Mouse (Mus musculus) stomach, embryonic 16.5 days (tissue): ENCODE measurements at regions not wholly inside any gene's neighbourhood (a gene's known extent, or its start where the extent isn't known, plus 50 kb on each side); places are given as distances from the start of the nearest gene placed in this dataset.

Source experiments
- ATAC-seq: fragments of 200-750 bp; cut with Nextera tagmentation; 2 replicates; pipeline ENCODE4 v1.8.0; 2017; ENCODE audit warnings: moderate number of reproducible peaks, moderate TSS enrichment; ENCODE audit not compliant: insufficient read depth, low FRiP score
- H3K27ac ChIP-seq: fragments of 300-500 bp; sonication (generic); 2 replicates; pipeline ENCODE4 v1.5.1; 2014; ENCODE audit warnings: low read length
- H3K27me3 ChIP-seq: fragments of 300-500 bp; sonication (generic); 2 replicates; pipeline ENCODE4 v1.6.1; 2014; ENCODE audit warnings: low read length, control low read depth, mixed read lengths; ENCODE audit not compliant: control insufficient read depth, insufficient read depth
- H3K36me3 ChIP-seq: fragments of 300-500 bp; sonication (generic); 2 replicates; pipeline ENCODE4 v1.6.1; 2014; ENCODE audit warnings: low read length; ENCODE audit not compliant: control insufficient read depth, insufficient read depth
- H3K4me1 ChIP-seq: fragments of 300-500 bp; sonication (generic); 2 replicates; pipeline ENCODE4 v1.6.1; 2014; ENCODE audit warnings: low read length, control low read depth, mixed read lengths; ENCODE audit not compliant: control insufficient read depth, insufficient read depth
- H3K4me2 ChIP-seq: fragments of 300-500 bp; sonication (generic); 2 replicates; pipeline ENCODE4 v1.6.1; 2014; ENCODE audit warnings: low read depth, low read length, mixed read lengths
- H3K4me3 ChIP-seq: fragments of 300-500 bp; sonication (generic); replicated peaks from 2 replicates; pipeline ENCODE4 v1.5.1; 2014; ENCODE audit warnings: mild to moderate bottlenecking, low read length
- H3K9ac ChIP-seq: fragments of 300-500 bp; sonication (generic); 2 replicates; pipeline ENCODE4 v1.6.1; 2014; ENCODE audit warnings: low read length
- H3K9me3 ChIP-seq: fragments of 300-500 bp; sonication (generic); replicated peaks from 2 replicates; pipeline ENCODE4 v1.6.1; 2016; ENCODE audit warnings: low read length, control low read depth; ENCODE audit not compliant: control insufficient read depth
- WGBS: fragments of 180-500 bp; shearing (Covaris S2); extraction: QIAGEN DNeasy Blood & Tissue Kit; methylation state at CpG from one replicate; pipeline ENCODE4 v1.1.7; 2014; 5-methylcytosine and 5-hydroxymethylcytosine counted together

DNA sequence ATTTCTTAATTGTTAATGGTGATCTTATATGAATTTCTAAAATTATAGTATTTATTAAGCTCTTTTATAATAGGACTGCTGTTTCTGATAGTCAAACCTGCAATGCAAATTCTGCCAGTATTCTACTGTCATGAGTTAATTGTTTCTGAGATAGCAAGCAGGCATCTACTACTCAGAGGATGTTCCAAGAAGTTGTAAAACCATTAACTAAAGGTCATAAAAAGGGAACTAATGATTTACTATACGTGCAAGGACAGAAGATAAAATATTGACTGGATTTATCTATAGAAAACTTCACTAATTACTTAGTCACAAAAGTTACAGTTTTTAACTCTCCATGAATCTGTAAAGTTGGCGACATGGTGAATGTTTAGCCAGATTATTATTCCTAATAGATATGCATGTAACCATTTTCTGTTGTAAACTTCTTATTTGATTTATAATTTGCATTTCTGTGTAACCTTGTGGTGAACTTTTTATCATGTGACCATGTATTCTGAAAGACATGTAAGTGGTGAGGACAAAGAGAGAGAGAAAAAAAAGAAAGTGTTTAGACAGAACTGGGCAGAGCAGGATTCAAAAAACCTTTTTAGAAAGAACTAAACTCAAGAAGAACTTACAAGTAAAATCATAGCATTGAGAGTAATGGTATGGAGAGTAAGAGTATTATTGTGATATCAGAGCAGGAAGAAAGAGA, 395.5 kb upstream of the Sphkap start:
- Histone ChIP-seq H3K9ac (no peak overlapping the region), H3K36me3 (no peaks in the 10 kb centered on the region), H3K4me3 (no peak overlapping the region), H3K9me3 (no peaks in the 10 kb centered on the region), H3K27me3 (no peaks in the 10 kb centered on the region), H3K4me1 (no peaks in the 10 kb centered on the region), H3K4me2 (no peak overlapping the region), H3K27ac (no peak overlapping the region)
- no peak for ATAC-seq
- WGBS = 71% methylated on average over 2 of the region's 2 CpGs

DNA sequence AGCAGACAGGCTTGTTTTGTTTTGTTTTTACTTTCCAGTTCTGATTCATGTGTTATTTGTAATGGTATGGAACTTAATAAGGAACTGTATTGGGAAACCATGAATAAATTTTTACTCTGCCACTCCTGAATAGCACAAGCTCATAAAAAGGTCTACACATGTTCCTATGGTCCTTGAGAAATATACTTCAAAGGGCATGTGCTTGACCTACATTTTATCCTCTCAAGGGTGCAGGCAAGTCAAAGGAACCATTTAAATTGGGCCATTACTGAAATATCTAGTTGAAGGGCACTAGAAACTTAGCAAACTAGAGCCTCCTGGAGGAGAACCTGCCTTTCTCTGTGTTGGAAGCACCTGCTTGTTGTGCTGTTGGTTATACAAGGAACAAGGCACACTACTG, 393.8 kb upstream of the Sphkap start:
- ATAC-seq = no peak
- H3K36me3 ChIP-seq = no peaks in the 10 kb centered on the region
- no peaks in the 10 kb centered on the region for H3K9me3 ChIP-seq
- no peak overlapping the region for H3K27ac ChIP-seq
- no peaks in the 10 kb centered on the region for H3K27me3 ChIP-seq
- H3K4me3 ChIP-seq = no peak overlapping the region
- H3K9ac ChIP-seq = no peak overlapping the region
- no peaks in the 10 kb centered on the region for H3K4me1 ChIP-seq
- H3K4me2 ChIP-seq = no peak overlapping the region

- Histone ChIP-seq H3K4me2 (no peak overlapping the region), H3K9me3 (no peaks in the 10 kb centered on the region), H3K4me3 (no peak overlapping the region), H3K36me3 (no peaks in the 10 kb centered on the region), H3K4me1 (no peaks in the 10 kb centered on the region), H3K9ac (no peak overlapping the region), H3K27me3 (no peaks in the 10 kb centered on the region), H3K27ac (no peak overlapping the region)
- WGBS = 42% methylated on average over 7 of the region's 7 CpGs
- ATAC-seq = no peak
These were observed 389.2 kb upstream of the Sphkap start for GRCm38 (mm10) chr1:83796961-83797891.

DNA sequence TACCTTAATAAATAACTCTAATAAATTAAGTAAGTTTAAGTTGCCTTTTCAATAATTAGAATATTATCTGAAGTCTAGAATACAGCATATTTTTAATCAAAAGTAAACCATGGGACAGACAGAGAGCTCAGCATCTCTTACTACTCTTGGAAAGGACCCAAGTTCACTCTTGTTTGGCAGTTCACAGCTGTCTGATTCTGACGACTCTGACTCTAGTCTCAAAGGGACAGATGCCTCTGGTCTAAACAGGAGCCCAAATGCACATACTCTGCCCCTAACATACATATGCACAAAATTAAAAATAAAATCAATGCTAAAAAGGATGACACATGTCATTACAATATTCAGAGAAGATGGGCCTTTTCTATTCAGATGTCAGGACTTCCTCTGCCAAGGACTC, 369.2 kb upstream of the Sphkap start:
- ATAC-seq = no peak
- H3K4me1 ChIP-seq = no peaks in the 10 kb centered on the region
- no peaks in the 10 kb centered on the region for H3K36me3 ChIP-seq
- H3K27ac ChIP-seq = no peak overlapping the region
- no peak overlapping the region for H3K9ac ChIP-seq
- no peaks in the 10 kb centered on the region for H3K9me3 ChIP-seq
- H3K4me3 ChIP-seq = no peak overlapping the region
- 31% methylated on average over 1 of the region's 1 CpGs for WGBS
- H3K27me3 ChIP-seq = no peaks in the 10 kb centered on the region
- no peak overlapping the region for H3K4me2 ChIP-seq

DNA sequence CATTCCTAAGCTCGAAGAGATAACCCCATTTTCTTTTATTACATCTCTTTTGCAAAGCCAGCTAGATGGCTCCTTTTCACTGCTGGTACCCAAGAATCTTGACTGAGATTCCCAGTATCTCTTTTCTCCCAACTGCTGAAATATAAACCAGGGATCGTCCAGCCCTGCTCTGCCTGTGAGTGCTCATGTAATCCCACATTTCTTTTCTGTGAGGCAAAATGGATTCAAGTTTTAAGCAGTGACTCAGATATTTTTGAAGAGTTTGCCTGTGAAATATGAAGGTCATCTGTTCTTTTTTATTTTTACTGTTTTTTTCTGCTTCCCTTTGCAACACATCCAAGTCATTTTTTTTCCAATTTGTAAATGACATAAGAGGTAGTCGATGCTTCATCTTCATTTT, 363.2 kb upstream of the Sphkap start:
- H3K27me3 ChIP-seq = no peaks in the 10 kb centered on the region
- no peak overlapping the region for H3K4me3 ChIP-seq
- H3K4me1 ChIP-seq = no peaks in the 10 kb centered on the region
- no peak overlapping the region for H3K27ac ChIP-seq
- 60% methylated on average over 3 of the region's 3 CpGs for WGBS
- no peaks in the 10 kb centered on the region for H3K36me3 ChIP-seq
- H3K9me3 ChIP-seq = no peaks in the 10 kb centered on the region
- H3K4me2 ChIP-seq = no peak overlapping the region
- H3K9ac ChIP-seq = no peak overlapping the region
- ATAC-seq = no peak

DNA sequence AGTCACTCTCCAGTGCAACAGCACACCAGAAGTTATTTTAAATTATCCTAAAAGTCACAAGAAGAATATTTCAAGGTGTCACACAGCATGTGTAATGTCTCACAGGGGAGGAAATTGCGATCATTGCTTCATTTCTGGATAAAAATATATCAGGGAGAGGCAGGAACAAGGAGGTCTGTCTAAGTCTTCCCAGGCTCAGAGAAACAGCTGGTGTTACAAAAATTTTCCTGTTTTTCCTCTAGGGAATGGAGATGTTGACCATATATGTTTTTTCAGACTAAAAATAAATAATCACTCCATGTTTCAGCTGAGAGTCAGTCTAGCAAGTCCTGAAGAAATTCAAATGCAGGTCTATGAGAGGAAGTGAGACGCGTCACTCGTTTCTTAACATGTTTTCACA, 353.5 kb upstream of the Sphkap start:
- Histone ChIP-seq H3K4me1 (no peaks in the 10 kb centered on the region), H3K4me2 (no peak overlapping the region), H3K27ac (no peak overlapping the region), H3K27me3 (no peaks in the 10 kb centered on the region), H3K9me3 (no peaks in the 10 kb centered on the region), H3K36me3 (no peaks in the 10 kb centered on the region), H3K4me3 (no peak overlapping the region), H3K9ac (no peak overlapping the region)
- 73% methylated on average over 4 of the region's 4 CpGs for WGBS
- no peak for ATAC-seq

DNA sequence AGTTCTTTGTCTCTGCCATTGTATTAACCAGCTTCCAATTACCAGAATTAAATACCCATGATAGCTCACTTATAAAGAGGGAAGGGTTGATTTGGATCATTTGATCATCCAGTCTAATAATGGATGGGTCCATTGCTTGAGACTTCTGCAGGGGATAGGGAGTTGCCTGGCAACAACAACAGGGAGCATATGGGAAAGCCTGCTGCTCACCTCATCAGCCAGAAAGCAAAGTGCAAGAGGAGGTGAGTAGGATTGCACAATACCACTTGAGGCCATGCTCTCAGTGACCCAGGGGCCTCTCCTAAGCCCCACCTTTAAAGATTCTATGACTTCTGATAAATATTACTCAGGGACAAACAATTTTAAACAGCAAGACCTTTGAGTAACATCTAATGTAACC, 348.9 kb upstream of the Sphkap start:
- no peak for ATAC-seq
- no peak overlapping the region for H3K4me3 ChIP-seq

GRCm38 (mm10) chr1:83755336-83755735, 347.3 kb upstream of the Sphkap start:
- Histone ChIP-seq H3K4me1 (no peaks in the 10 kb centered on the region), H3K4me3 (no peak overlapping the region), H3K36me3 (no peaks in the 10 kb centered on the region), H3K9me3 (no peaks in the 10 kb centered on the region), H3K27me3 (no peaks in the 10 kb centered on the region), H3K4me2 (no peak overlapping the region), H3K27ac (no peak overlapping the region), H3K9ac (no peak overlapping the region)
- no peak for ATAC-seq
- WGBS = 78% methylated on average over 1 of the region's 1 CpGs

More for the DNA sequence above, 348.9 kb upstream of the Sphkap start:
- Histone ChIP-seq H3K9ac (no peak overlapping the region), H3K36me3 (no peaks in the 10 kb centered on the region), H3K4me2 (no peak overlapping the region), H3K4me1 (no peaks in the 10 kb centered on the region), H3K27ac (no peak overlapping the region), H3K9me3 (no peaks in the 10 kb centered on the region), H3K27me3 (no peaks in the 10 kb centered on the region)

DNA sequence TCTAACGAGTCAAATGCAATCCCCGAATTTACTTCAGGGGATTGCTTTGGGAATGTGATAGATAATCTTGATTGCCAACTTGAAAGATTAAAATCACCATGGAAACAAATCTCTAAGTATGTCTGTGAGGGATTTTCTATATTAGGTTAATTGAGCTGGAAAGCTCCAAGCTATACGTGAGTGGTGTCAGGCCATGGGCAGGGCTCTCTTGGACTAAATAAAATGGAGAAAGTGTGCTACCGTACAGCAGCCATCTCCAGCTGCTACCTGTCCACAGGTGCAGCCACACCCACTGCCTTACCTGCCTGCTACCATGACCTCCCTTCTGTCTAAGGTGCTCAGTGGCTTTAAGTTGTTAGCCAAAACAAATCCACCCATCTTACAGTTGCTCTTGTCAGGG, 345.0 kb upstream of the Sphkap start:
- no peaks in the 10 kb centered on the region for H3K4me1 ChIP-seq
- H3K4me2 ChIP-seq = no peak overlapping the region
- ATAC-seq = no peak
- H3K4me3 ChIP-seq = no peak overlapping the region
- no peak overlapping the region for H3K9ac ChIP-seq
- H3K27ac ChIP-seq = no peak overlapping the region
- 67% methylated on average over 4 of the region's 4 CpGs for WGBS
- H3K36me3 ChIP-seq = no peaks in the 10 kb centered on the region
- no peaks in the 10 kb centered on the region for H3K9me3 ChIP-seq
- no peaks in the 10 kb centered on the region for H3K27me3 ChIP-seq
